Mouse (Mus musculus): ENCODE results near the gene Mt1.

DNA sequence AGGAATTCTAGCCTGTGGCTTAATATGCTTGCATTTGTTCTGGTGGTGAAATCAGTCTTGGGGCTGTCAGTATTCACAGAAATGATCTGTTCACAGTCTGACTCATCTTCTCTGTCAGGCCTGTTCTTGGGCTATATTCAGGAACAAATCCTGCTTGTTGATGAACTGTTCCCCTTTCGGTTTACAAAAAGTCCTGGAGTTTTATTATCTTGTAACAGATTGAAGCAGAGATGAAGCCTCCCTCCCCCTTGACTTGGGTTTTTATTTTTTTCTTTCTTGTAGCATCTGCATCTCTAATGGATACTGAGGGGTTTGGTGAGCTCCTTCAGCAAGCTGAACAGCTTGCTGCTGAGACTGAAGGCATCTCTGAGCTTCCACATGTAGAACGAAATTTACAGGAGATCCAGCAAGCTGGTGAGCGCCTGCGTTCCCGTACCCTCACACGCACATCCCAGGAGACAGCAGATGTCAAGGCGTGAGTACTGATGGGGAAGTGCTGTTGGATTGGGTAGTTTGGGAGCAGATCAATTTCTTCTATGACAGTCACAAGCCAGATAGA is 48.6 kb downstream of the Mt1 start:
- TF ChIP-seq CTCF (IDR thresholded peaks at IDR 0.05; ENCODE audit: control insufficient read depth, insufficient read depth, insufficient replicate concordance, low read depth, low read length) (no peak), POLR2A (IDR thresholded peaks at IDR 0.05; ENCODE audit: control insufficient read depth, low read depth, low read length) (no peak)
